Mouse (Mus musculus) limb, embryonic 13.5 days (tissue): ENCODE data around the gene Acsl5. TPM values are rescaled to one million over a fixed set of nuclear protein-coding genes. Genes with fewer than 3 reads are reported as not detected.

Source experiments
- ATAC-seq: fragments of 200-750 bp; cut with Nextera tagmentation; 2 replicates; pipeline ENCODE4 v1.8.0; 2017; ENCODE audit warnings: low read depth, moderate number of reproducible peaks, moderate TSS enrichment; ENCODE audit not compliant: low FRiP score
- H3K27ac ChIP-seq: fragments of 300-500 bp; sonication (generic); 2 replicates; pipeline ENCODE4 v1.5.1; 2015; ENCODE audit warnings: inconsistent platforms, mild to moderate bottlenecking, moderate library complexity
- H3K27me3 ChIP-seq: fragments of 300-500 bp; sonication (generic); 2 replicates; pipeline ENCODE4 v1.6.1; 2015; ENCODE audit warnings: mild to moderate bottlenecking, inconsistent platforms
- H3K36me3 ChIP-seq: fragments of 300-500 bp; sonication (generic); 2 replicates; pipeline ENCODE4 v1.6.1; 2015; ENCODE audit warnings: inconsistent platforms, mild to moderate bottlenecking, moderate library complexity
- H3K4me1 ChIP-seq: fragments of 300-500 bp; sonication (generic); 2 replicates; pipeline ENCODE4 v1.6.1; 2015; ENCODE audit warnings: inconsistent platforms
- H3K4me2 ChIP-seq: fragments of 300-500 bp; sonication (generic); replicated peaks from 2 replicates; pipeline ENCODE4 v1.6.1; 2015; ENCODE audit warnings: inconsistent platforms, mild to moderate bottlenecking, moderate library complexity
- H3K4me3 ChIP-seq: fragments of 300-500 bp; sonication (generic); 2 replicates; pipeline ENCODE4 v1.5.1; 2015; ENCODE audit warnings: moderate library complexity, mild to moderate bottlenecking, inconsistent platforms
- H3K9ac ChIP-seq: fragments of 300-500 bp; sonication (generic); 2 replicates; pipeline ENCODE4 v1.6.1; 2015; ENCODE audit warnings: mild to moderate bottlenecking, inconsistent platforms
- H3K9me3 ChIP-seq: fragments of 300-500 bp; sonication (generic); 2 replicates; pipeline ENCODE4 v1.6.1; 2016; ENCODE audit warnings: inconsistent platforms
- WGBS: fragments of 180-500 bp; shearing (Covaris S2); methylation state at CpG from one replicate; pipeline ENCODE4 v1.1.7; 2015; 5-methylcytosine and 5-hydroxymethylcytosine counted together
- polyA plus RNA-seq: library from polyadenylated mRNA; unstranded; fragments of >200 nt; fragmentation: Nextera tagmentation; extraction: Ambion mirVana; gene quantifications from 2 replicates; pipeline ENCODE4 v1.2.1, GENCODE M21; 2015

Gene Acsl5
- polyA plus RNA-seq, 1 experiment from 2014 or later, result 27.9 TPM

GRCm38 (mm10) chr19:55265269-55265668 is 13.5 kb downstream of the Acsl5 start:
- Histone ChIP-seq H3K4me1 (0 out of 2 replicates have a peak, but pooled peaks cover 1% of the 10 kb centered on the region), H3K9me3 (no peaks in the 10 kb centered on the region), H3K27ac (no peak overlapping the region), H3K36me3 (no peaks in the 10 kb centered on the region), H3K4me3 (no peak overlapping the region), H3K9ac (no peak overlapping the region), H3K27me3 (no peaks in the 10 kb centered on the region), H3K4me2 (no peak overlapping the region)
- WGBS, result 76% methylated on average over 3 of the region's 3 CpGs
- ATAC-seq, result no peak

- H3K4me2 ChIP-seq, result no peak overlapping the region
- no peak overlapping the region for H3K9ac ChIP-seq
- H3K4me3 ChIP-seq, result no peak overlapping the region
- 70% methylated on average over 3 of the region's 3 CpGs for WGBS
- H3K4me1 ChIP-seq, result 0 out of 2 replicates have a peak, but pooled peaks cover 6% of the 10 kb centered on the region
- H3K27me3 ChIP-seq, result no peaks in the 10 kb centered on the region
- H3K27ac ChIP-seq, result no peak overlapping the region
- no peak for ATAC-seq
- no peaks in the 10 kb centered on the region for H3K36me3 ChIP-seq
- H3K9me3 ChIP-seq, result no peaks in the 10 kb centered on the region
Measured at GRCm38 (mm10) chr19:55266786-55267185, 15.0 kb downstream of the Acsl5 start.

DNA sequence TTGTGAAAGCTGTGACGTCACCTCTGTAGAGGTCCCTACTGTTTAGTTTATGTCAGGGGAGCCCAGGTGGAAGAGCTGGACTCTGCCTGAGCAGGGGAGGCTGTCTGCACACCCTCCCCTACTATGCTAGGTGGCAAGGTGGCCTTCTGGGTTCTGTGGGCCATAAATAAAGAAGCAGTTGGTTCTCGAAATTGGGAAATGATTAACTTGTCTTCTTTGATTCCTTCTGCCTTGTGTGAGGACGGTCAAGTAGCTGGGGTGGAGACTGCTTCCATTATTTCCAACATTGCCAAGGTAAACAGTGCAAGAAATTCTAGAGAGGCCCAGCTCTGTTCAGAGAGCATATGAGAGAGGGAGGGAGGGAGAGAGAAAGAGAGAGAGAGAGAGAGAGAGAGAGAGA is 16.4 kb downstream of the Acsl5 start:
- 71% methylated on average over 3 of the region's 3 CpGs for WGBS
- no peak overlapping the region for H3K9ac ChIP-seq
- H3K4me2 ChIP-seq, result no peak overlapping the region
- ATAC-seq, result no peak
- H3K4me1 ChIP-seq, result 0 out of 2 replicates have a peak, but pooled peaks cover 6% of the 10 kb centered on the region
- no peaks in the 10 kb centered on the region for H3K9me3 ChIP-seq
- no peaks in the 10 kb centered on the region for H3K36me3 ChIP-seq
- no peak overlapping the region for H3K4me3 ChIP-seq
- H3K27ac ChIP-seq, result no peak overlapping the region
- H3K27me3 ChIP-seq, result no peaks in the 10 kb centered on the region

- H3K27me3 ChIP-seq, result no peaks in the 10 kb centered on the region
- no peak overlapping the region for H3K9ac ChIP-seq
- H3K27ac ChIP-seq, result no peak overlapping the region
- no peak overlapping the region for H3K4me2 ChIP-seq
- H3K4me1 ChIP-seq, result 0 out of 2 replicates have a peak, but pooled peaks cover 6% of the 10 kb centered on the region
- H3K4me3 ChIP-seq, result no peak overlapping the region
- WGBS, result 89% methylated on average over 5 of the region's 5 CpGs
- H3K36me3 ChIP-seq, result no peaks in the 10 kb centered on the region
- no peaks in the 10 kb centered on the region for H3K9me3 ChIP-seq
- ATAC-seq, result no peak
Measured at GRCm38 (mm10) chr19:55269051-55269450, 17.3 kb downstream of the Acsl5 start.

- ATAC-seq, result no peak
- Histone ChIP-seq H3K4me1 (0 out of 2 replicates have a peak, but pooled peaks cover 6% of the 10 kb centered on the region), H3K9me3 (no peaks in the 10 kb centered on the region), H3K4me2 (no peak overlapping the region), H3K9ac (no peak overlapping the region), H3K36me3 (no peaks in the 10 kb centered on the region), H3K27ac (no peak overlapping the region), H3K4me3 (no peak overlapping the region), H3K27me3 (no peaks in the 10 kb centered on the region)
- 30% methylated on average over 3 of the region's 3 CpGs for WGBS
Measured at GRCm38 (mm10) chr19:55271448-55271847, 19.7 kb downstream of the Acsl5 start.

DNA sequence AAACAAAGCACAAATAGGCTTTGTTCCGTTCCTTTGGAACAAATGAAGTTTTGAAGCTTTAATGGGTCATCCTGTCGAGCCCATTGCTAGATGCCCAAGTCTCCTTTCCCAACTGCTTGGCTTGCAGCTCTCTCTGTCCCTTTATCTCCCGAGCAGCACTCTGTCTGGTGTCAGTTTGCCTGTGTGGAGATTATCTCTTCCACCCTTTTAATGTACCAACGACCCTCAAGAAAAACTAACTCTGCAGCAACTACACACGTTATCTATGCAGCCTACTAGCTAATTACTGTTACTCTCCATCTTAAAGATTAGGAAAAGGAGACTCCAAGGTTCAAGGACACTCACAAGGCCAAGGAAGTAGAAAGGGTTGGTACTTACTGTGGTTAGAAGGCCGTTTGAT is 21.6 kb downstream of the Acsl5 start:
- H3K4me1 ChIP-seq, result 0 out of 2 replicates have a peak, but pooled peaks cover 6% of the 10 kb centered on the region
- no peak overlapping the region for H3K4me3 ChIP-seq
- H3K4me2 ChIP-seq, result no peak overlapping the region
- H3K27me3 ChIP-seq, result no peaks in the 10 kb centered on the region
- WGBS, result 77% methylated on average over 6 of the region's 6 CpGs
- H3K27ac ChIP-seq, result no peak overlapping the region
- H3K9me3 ChIP-seq, result no peaks in the 10 kb centered on the region
- no peak overlapping the region for H3K9ac ChIP-seq
- no peak for ATAC-seq
- H3K36me3 ChIP-seq, result no peaks in the 10 kb centered on the region

DNA sequence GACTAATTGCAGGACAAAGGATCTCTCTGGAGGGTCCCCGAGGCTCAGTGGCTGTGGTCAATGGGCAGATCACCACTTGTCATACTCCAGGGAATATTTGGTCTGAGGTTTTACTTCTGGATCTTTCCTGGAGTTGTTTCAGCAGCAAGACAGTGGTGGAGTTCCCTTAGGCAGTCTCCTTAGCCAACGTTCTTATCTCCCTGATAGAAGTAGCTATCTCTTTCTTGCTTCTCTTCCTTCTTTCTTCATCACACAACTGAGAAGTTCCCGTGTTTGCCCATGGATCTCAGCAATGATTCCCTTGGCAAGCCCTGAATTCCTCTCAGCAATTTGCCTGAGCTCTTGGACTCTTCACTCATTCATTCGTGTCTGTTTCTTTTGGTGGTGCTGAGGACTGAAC is 24.4 kb downstream of the Acsl5 start:
- no peak for ATAC-seq

DNA sequence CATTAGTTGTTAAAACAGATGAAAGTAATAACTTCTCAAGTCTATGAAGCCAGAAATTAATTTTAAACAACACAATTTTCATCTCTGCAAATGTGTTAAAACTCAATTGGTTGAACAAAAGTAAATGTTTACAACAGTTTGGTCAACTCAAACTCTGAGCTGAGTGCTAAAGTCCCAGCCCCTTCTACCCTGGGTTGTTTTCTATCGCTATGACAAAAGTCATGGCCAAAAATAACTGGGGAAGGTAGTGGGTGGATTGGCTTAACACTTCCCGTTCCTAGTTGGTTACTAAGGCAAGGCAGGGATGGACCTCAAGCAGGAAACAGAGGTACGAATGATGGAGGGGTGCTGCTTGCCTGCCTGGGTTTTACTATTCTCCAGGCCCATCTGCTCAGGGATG is 25.0 kb downstream of the Acsl5 start:
- Histone ChIP-seq H3K4me3 (no peak overlapping the region), H3K4me1 (no peaks in the 10 kb centered on the region), H3K36me3 (peaks cover 3% of the 10 kb centered on the region; the same call in 1 of the 2 replicates), H3K9me3 (no peaks in the 10 kb centered on the region), H3K27me3 (no peaks in the 10 kb centered on the region), H3K9ac (no peak overlapping the region), H3K4me2 (no peak overlapping the region), H3K27ac (no peak overlapping the region)
- 88% methylated on average over 3 of the region's 3 CpGs for WGBS
- ATAC-seq, result no peak

More for the DNA sequence above, 24.4 kb downstream of the Acsl5 start:
- Histone ChIP-seq H3K9ac (no peak overlapping the region), H3K27ac (no peak overlapping the region), H3K36me3 (no peaks in the 10 kb centered on the region), H3K27me3 (no peaks in the 10 kb centered on the region), H3K4me2 (no peak overlapping the region), H3K9me3 (no peaks in the 10 kb centered on the region), H3K4me3 (no peak overlapping the region), H3K4me1 (0 out of 2 replicates have a peak, but pooled peaks cover 3% of the 10 kb centered on the region)
- 84% methylated on average over 4 of the region's 4 CpGs for WGBS

- Histone ChIP-seq H3K27ac (no peak overlapping the region), H3K9ac (no peak overlapping the region), H3K4me3 (no peak overlapping the region), H3K4me2 (no peak overlapping the region), H3K9me3 (no peaks in the 10 kb centered on the region), H3K27me3 (no peaks in the 10 kb centered on the region), H3K36me3 (peaks cover 12% of the 10 kb centered on the region), H3K4me1 (no peaks in the 10 kb centered on the region)
- ATAC-seq, result no peak
- 83% methylated on average over 4 of the region's 4 CpGs for WGBS
Measured at GRCm38 (mm10) chr19:55284093-55284492, 32.4 kb downstream of the Acsl5 start.

- Histone ChIP-seq H3K36me3 (peaks cover 16% of the 10 kb centered on the region), H3K4me3 (no peak overlapping the region), H3K27me3 (no peaks in the 10 kb centered on the region), H3K4me2 (no peak overlapping the region), H3K27ac (peak overlapping the region; percentile 10; the same call in 1 of the 2 replicates), H3K9me3 (no peaks in the 10 kb centered on the region), H3K9ac (no peak overlapping the region), H3K4me1 (no peaks in the 10 kb centered on the region)
- ATAC-seq, result no peak
- WGBS, result 71% methylated on average over 4 of the region's 4 CpGs
Measured at GRCm38 (mm10) chr19:55286034-55286433, 34.3 kb downstream of the Acsl5 start.

DNA sequence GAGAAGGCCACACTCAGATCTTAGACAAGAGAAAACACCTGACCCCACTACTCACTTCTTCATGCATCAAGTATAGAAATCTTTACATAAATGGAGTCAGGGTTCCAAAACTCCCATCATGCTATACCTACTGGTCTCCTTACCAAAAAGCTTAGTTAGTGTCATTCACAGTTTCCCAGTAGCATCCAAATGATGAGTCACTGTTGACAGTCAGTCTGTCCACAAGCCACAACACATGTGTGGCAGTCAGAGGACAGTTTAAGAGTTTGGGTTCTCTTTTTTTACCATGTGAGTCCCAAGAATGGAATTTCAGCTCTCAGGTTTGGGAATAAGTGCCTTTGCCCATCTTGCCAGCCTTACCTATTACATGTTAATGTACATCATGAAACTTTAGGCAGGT is 37.2 kb downstream of the Acsl5 start:
- no peak overlapping the region for H3K9ac ChIP-seq
- H3K36me3 ChIP-seq, result peaks cover 14% of the 10 kb centered on the region
- no peak overlapping the region for H3K4me2 ChIP-seq
- H3K27ac ChIP-seq, result no peak overlapping the region
- H3K4me1 ChIP-seq, result no peaks in the 10 kb centered on the region
- no peaks in the 10 kb centered on the region for H3K9me3 ChIP-seq
- no peak for ATAC-seq
- no peaks in the 10 kb centered on the region for H3K27me3 ChIP-seq
- no peak overlapping the region for H3K4me3 ChIP-seq

DNA sequence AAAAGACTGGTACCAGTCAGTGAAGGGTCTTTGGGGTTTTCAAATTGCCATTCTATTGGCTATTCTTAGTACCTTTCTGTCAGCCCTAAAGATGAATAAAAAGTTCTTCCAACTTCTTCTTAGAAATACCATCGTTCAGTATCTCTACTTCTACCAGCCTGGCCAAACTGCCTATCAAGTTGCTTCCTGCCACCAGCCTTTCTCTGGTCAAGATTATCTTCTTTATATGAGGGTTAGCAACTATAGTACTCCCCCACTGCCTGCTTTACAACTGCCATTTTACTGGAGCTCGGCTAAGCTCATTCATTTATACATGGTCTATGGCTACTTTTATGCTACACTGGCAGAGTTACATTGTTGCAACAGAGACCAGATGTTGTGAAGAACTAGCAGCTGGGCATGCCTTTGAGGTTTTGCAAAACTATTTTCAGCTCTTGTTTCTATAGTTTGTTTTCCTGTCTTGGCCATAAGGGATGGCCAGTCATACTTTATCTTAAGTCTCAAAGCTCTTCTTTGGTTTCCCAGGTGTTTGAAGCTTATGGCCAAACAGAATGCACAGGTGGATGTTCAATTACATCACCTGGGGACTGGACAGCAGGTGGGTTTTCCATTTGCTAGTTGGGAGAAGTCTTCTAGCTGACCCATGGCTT is 39.0 kb downstream of the Acsl5 start:
- no peak for ATAC-seq
- H3K4me2 ChIP-seq, result no peak overlapping the region
- H3K36me3 ChIP-seq, result peaks cover 28% of the 10 kb centered on the region
- 78% methylated on average over 2 of the region's 2 CpGs for WGBS
- H3K27ac ChIP-seq, result no peak overlapping the region
- H3K4me3 ChIP-seq, result no peak overlapping the region
- no peaks in the 10 kb centered on the region for H3K4me1 ChIP-seq
- no peaks in the 10 kb centered on the region for H3K9me3 ChIP-seq
- H3K27me3 ChIP-seq, result no peaks in the 10 kb centered on the region
- no peak overlapping the region for H3K9ac ChIP-seq
